Mouse (Mus musculus) MEL (cell line): ENCODE data around the gene Ganab. TPM values are rescaled to one million over a fixed set of nuclear protein-coding genes. Genes with fewer than 3 reads are reported as not detected.

Experiments used
- DNase-seq: peaks from one replicate; pipeline ENCODE4 v3.0.0; 2011; ENCODE audit warnings: low read depth, low spot score
- H3K27ac ChIP-seq: 2 replicates; pipeline ENCODE4 v1.5.1; 2012; ENCODE audit warnings: low read depth, mild to moderate bottlenecking, control low read depth, low read length, moderate library complexity; ENCODE audit not compliant: control insufficient read depth
- H3K27me3 ChIP-seq, 2 experiments: fragments of 150-350 bp in 1 of 2; sonication (generic) in 1 of 2; 2 replicates each; pipeline ENCODE4 v1.6.1; 2012; ENCODE audit warnings: low read length in 2 of 2, mild to moderate bottlenecking in 2 of 2, improper control_type of control experiment in 1 of 2, moderate library complexity in 1 of 2; ENCODE audit not compliant: insufficient read depth in 2 of 2, control insufficient read depth in 1 of 2
- H3K36me3 ChIP-seq, 2 experiments: 2 replicates each; pipeline ENCODE4 v1.6.1; 2012 to 2014; ENCODE audit warnings: low read length in 2 of 2, improper control_type of control experiment in 1 of 2, inconsistent platforms in 1 of 2, mild to moderate bottlenecking in 1 of 2; ENCODE audit not compliant: insufficient read depth in 2 of 2, control insufficient read depth in 1 of 2
- H3K4me1 ChIP-seq, 2 experiments: fragments of 150-350 bp in 1 of 2; sonication (generic) in 1 of 2; 2 replicates each; pipeline ENCODE4 v1.6.1; 2012; ENCODE audit warnings: low read length in 2 of 2, improper control_type of control experiment in 1 of 2, mild to moderate bottlenecking in 1 of 2; ENCODE audit not compliant: insufficient read depth in 2 of 2, control insufficient read depth in 1 of 2
- H3K4me3 ChIP-seq, 2 experiments: fragments of 150-350 bp in 1 of 2; sonication (generic) in 1 of 2; 2 replicates each; pipeline ENCODE4 v1.5.1; 2012; ENCODE audit warnings: low read depth in 2 of 2, low read length in 2 of 2, mild to moderate bottlenecking in 2 of 2, moderate library complexity in 2 of 2, control low read depth in 1 of 2, improper control_type of control experiment in 1 of 2; ENCODE audit not compliant: control insufficient read depth in 1 of 2, insufficient read depth in 1 of 2
- H3K79me2 ChIP-seq: 2 replicates; pipeline ENCODE4 v1.6.1; 2012; ENCODE audit warnings: mild to moderate bottlenecking, low read length, moderate library complexity; ENCODE audit not compliant: control insufficient read depth, poor library complexity, insufficient read depth
- H3K9ac ChIP-seq: 2 replicates; pipeline ENCODE4 v1.6.1; 2012; ENCODE audit warnings: low read depth, mild to moderate bottlenecking, control low read depth, low read length, moderate library complexity; ENCODE audit not compliant: control insufficient read depth, poor library complexity, severe bottlenecking
- H3K9me3 ChIP-seq: fragments of 150-350 bp; sonication (generic); replicated peaks from 2 replicates; pipeline ENCODE4 v1.6.1; 2012; ENCODE audit warnings: mild to moderate bottlenecking, low read length, improper control_type of control experiment, moderate library complexity; ENCODE audit not compliant: insufficient read depth
- BHLHE40 ChIP-seq: IDR thresholded peaks from 2 replicates; pipeline ENCODE4 v1.6.1; 2012; ENCODE audit warnings: low read depth, mild to moderate bottlenecking, inconsistent platforms, low read length, improper control_type of control experiment, borderline replicate concordance
- CHD1 ChIP-seq: IDR thresholded peaks from 2 replicates; pipeline ENCODE4 v1.6.1; 2012; ENCODE audit warnings: low read depth, mild to moderate bottlenecking, inconsistent platforms, low read length, improper control_type of control experiment
- CHD2 ChIP-seq: IDR thresholded peaks from 2 replicates; pipeline ENCODE4 v1.6.1; 2011; ENCODE audit warnings: low read length, improper control_type of control experiment
- E2F4 ChIP-seq: IDR thresholded peaks from 2 replicates; pipeline ENCODE4 v1.6.1; 2011; ENCODE audit warnings: low read depth, low read length, improper control_type of control experiment, borderline replicate concordance
- ETS1 ChIP-seq: IDR thresholded peaks from 2 replicates; pipeline ENCODE4 v1.6.1; 2012; ENCODE audit warnings: low read depth, mild to moderate bottlenecking, inconsistent platforms, low read length, improper control_type of control experiment, moderate library complexity
- GABPA ChIP-seq: IDR thresholded peaks from 2 replicates; pipeline ENCODE4 v1.6.1; 2012; ENCODE audit warnings: low read depth, mild to moderate bottlenecking, inconsistent platforms, low read length, improper control_type of control experiment, moderate library complexity
- HCFC1 ChIP-seq: IDR thresholded peaks from 2 replicates; pipeline ENCODE4 v1.6.1; 2012; ENCODE audit warnings: low read depth, mild to moderate bottlenecking, inconsistent platforms, low read length, improper control_type of control experiment, moderate library complexity
- KAT2A ChIP-seq: conservative IDR thresholded peaks from 2 replicates; pipeline ENCODE4 v1.6.1; 2012; ENCODE audit warnings: low read depth, low read length, improper control_type of control experiment, inconsistent platforms
- MAX ChIP-seq: IDR thresholded peaks from 2 replicates; pipeline ENCODE4 v1.6.1; 2011; ENCODE audit warnings: low read length, improper control_type of control experiment
- MAZ ChIP-seq: IDR thresholded peaks from 2 replicates; pipeline ENCODE4 v1.6.1; 2012; ENCODE audit warnings: low read depth, mild to moderate bottlenecking, inconsistent platforms, low read length, improper control_type of control experiment
- MEF2A ChIP-seq: IDR thresholded peaks from 2 replicates; pipeline ENCODE4 v1.6.1; 2014; ENCODE audit warnings: low read depth, mild to moderate bottlenecking, inconsistent platforms, low read length, improper control_type of control experiment; ENCODE audit not compliant: poor library complexity, insufficient replicate concordance, severe bottlenecking; ENCODE audit errors: extremely low read depth
- MXI1 ChIP-seq: IDR thresholded peaks from 2 replicates; pipeline ENCODE4 v1.6.1; 2011; ENCODE audit warnings: mild to moderate bottlenecking, low read depth, low read length, improper control_type of control experiment
- MYB ChIP-seq: IDR thresholded peaks from 2 replicates; pipeline ENCODE4 v1.6.1; 2011; ENCODE audit warnings: mild to moderate bottlenecking, low read depth, low read length, improper control_type of control experiment
- MYC ChIP-seq: IDR thresholded peaks from 2 replicates; pipeline ENCODE4 v1.6.1; 2011; ENCODE audit warnings: low read depth, mild to moderate bottlenecking, low read length, improper control_type of control experiment, moderate library complexity
- POLR2A ChIP-seq, 2 experiments: IDR thresholded peaks; 2 replicates each; pipeline ENCODE4 v1.6.1; 2011 to 2012; ENCODE audit warnings: low read length in 2 of 2, mild to moderate bottlenecking in 2 of 2, control low read depth in 1 of 2, improper control_type of control experiment in 1 of 2, low read depth in 1 of 2, moderate library complexity in 1 of 2; ENCODE audit not compliant: control insufficient read depth in 1 of 2, insufficient read depth in 1 of 2, poor library complexity in 1 of 2
- POLR2AphosphoS2 ChIP-seq: IDR thresholded peaks from 2 replicates; pipeline ENCODE4 v1.6.1; 2011; ENCODE audit warnings: low read length, improper control_type of control experiment
- POLR2AphosphoS5 ChIP-seq: IDR thresholded peaks from 2 replicates; pipeline ENCODE4 v1.6.1; 2012; ENCODE audit warnings: low read depth, borderline replicate concordance, mild to moderate bottlenecking, inconsistent platforms, low read length, moderate library complexity, mixed read lengths
- RAD21 ChIP-seq: IDR thresholded peaks from 2 replicates; pipeline ENCODE4 v1.6.1; 2011; ENCODE audit warnings: mild to moderate bottlenecking, low read depth, low read length, improper control_type of control experiment
- RCOR1 ChIP-seq: IDR thresholded peaks from 2 replicates; pipeline ENCODE4 v1.6.1; 2012; ENCODE audit warnings: low read depth, mild to moderate bottlenecking, inconsistent platforms, low read length, improper control_type of control experiment
- SIN3A ChIP-seq: IDR thresholded peaks from 2 replicates; pipeline ENCODE4 v1.6.1; 2012; ENCODE audit warnings: low read length, improper control_type of control experiment, inconsistent platforms
- SMC3 ChIP-seq: IDR thresholded peaks from 2 replicates; pipeline ENCODE4 v1.6.1; 2011; ENCODE audit warnings: low read depth, low read length, improper control_type of control experiment
- TAL1 ChIP-seq: IDR thresholded peaks from 2 replicates; pipeline ENCODE4 v1.6.1; 2012; ENCODE audit warnings: mild to moderate bottlenecking, inconsistent platforms, low read length, moderate library complexity, mixed read lengths
- UBTF ChIP-seq: IDR thresholded peaks from 2 replicates; pipeline ENCODE4 v1.6.1; 2012; ENCODE audit warnings: low read depth, mild to moderate bottlenecking, inconsistent platforms, low read length, improper control_type of control experiment, moderate library complexity, borderline replicate concordance; ENCODE audit not compliant: insufficient read depth
- USF1 ChIP-seq: IDR thresholded peaks from 2 replicates; pipeline ENCODE4 v1.6.1; 2014; ENCODE audit warnings: low read depth, mild to moderate bottlenecking, inconsistent platforms, low read length, improper control_type of control experiment, moderate library complexity
- USF2 ChIP-seq, 2 experiments: IDR thresholded peaks; 2 replicates each; pipeline ENCODE4 v1.6.1; 2011 to 2012; ENCODE audit warnings: improper control_type of control experiment in 2 of 2, low read length in 2 of 2, borderline replicate concordance in 1 of 2, inconsistent platforms in 1 of 2, low read depth in 1 of 2, mild to moderate bottlenecking in 1 of 2; ENCODE audit not compliant: insufficient read depth in 1 of 2
- ZC3H11A ChIP-seq: IDR thresholded peaks from 2 replicates; pipeline ENCODE4 v1.6.1; 2012; ENCODE audit warnings: low read depth, mild to moderate bottlenecking, inconsistent platforms, low read length, improper control_type of control experiment
- ZKSCAN1 ChIP-seq: IDR thresholded peaks from 2 replicates; pipeline ENCODE4 v1.6.1; 2012; ENCODE audit warnings: low read depth, mild to moderate bottlenecking, inconsistent platforms, low read length, improper control_type of control experiment, moderate library complexity
- ZMIZ1 ChIP-seq: IDR thresholded peaks from 2 replicates; pipeline ENCODE4 v1.6.1; 2012; ENCODE audit warnings: low read depth, mild to moderate bottlenecking, inconsistent platforms, low read length, improper control_type of control experiment, moderate library complexity
- ZNF384 ChIP-seq: IDR thresholded peaks from 2 replicates; pipeline ENCODE4 v1.6.1; 2012; ENCODE audit warnings: low read depth, mild to moderate bottlenecking, inconsistent platforms, low read length, improper control_type of control experiment
- polyA plus RNA-seq, 2 experiments: library from polyadenylated mRNA; stranded (reverse) in 1 of 2; unstranded in 1 of 2; fragments of >175 nt in 1 of 2; fragments of >200 nt in 1 of 2; gene quantifications; 2 replicates each; pipeline versions ENCODE4 v1.2.1 to v1.2.4; 2012; ENCODE audit warnings: low replicate concordance in 2 of 2, low read depth in 1 of 2; ENCODE audit not compliant: insufficient read length in 2 of 2, insufficient read depth in 1 of 2, missing spikeins in 1 of 2
- total RNA-seq: library from RNA; depleted of rRNA; stranded (reverse); fragments of 300-350 nt; gene quantifications from 2 replicates; pipeline ENCODE4 v1.2.3, GENCODE M21; 2012

The Ganab gene
- total and polyA plus RNA-seq, 3 experiments: 122 to 123 TPM; not detected in 1

- TF ChIP-seq POLR2AphosphoS2: peak; percentile 69; the same call in 1 of the 2 replicates
- peak; percentile 75 for TF ChIP-seq MXI1
- peak; percentile 58; the same call in 1 of the 2 replicates for TF ChIP-seq USF1
- TF ChIP-seq USF2 (IDR thresholded peaks at IDR 0.05; ENCODE audit: borderline replicate concordance in 1 of 2, insufficient read depth in 1 of 2, low read depth in 1 of 2, low read length in 2 of 2): no peak
- no peak for TF ChIP-seq ZKSCAN1
- TF ChIP-seq MYC: peak; percentile 58
- no peak for TF ChIP-seq ETS1
- no peak for TF ChIP-seq UBTF
- TF ChIP-seq MEF2A: no peak
- TF ChIP-seq SIN3A: peak; percentile 85; the same call in 1 of the 2 replicates
- no peak for TF ChIP-seq ZC3H11A
- TF ChIP-seq RCOR1: no peak
- peak; percentile 85 to 99; a peak in 3 of 4 replicates for TF ChIP-seq POLR2A (IDR thresholded peaks at IDR 0.05; ENCODE audit: control insufficient read depth in 1 of 2, insufficient read depth in 1 of 2, low read depth in 1 of 2, low read length in 2 of 2, poor library complexity in 1 of 2)
- TF ChIP-seq CHD2: no peak
- TF ChIP-seq SMC3: no peak
Observed at GRCm38 (mm10) chr19:8888511-8889385, 9.1 kb upstream of the Ganab start, which contains the start of the genes 1810009A15Rik and Gm49416 (continued).

- peak within 1 kb of the TSS; percentile 75 to 76 for H3K4me3 ChIP-seq
- peaks cover 56% of the 10 kb centered on the region for H3K79me2 ChIP-seq
- H3K27ac ChIP-seq: peak within 1 kb of the TSS; percentile 91
- H3K27me3 ChIP-seq: no peaks in the 10 kb centered on the region
- H3K9ac ChIP-seq: peak within 1 kb of the TSS; percentile 89
- DNase-seq: peak; percentile 95
- peaks cover 4 to 20% of the 10 kb centered on the region in 2 experiments; a peak in 3 of 4 replicates for H3K4me1 ChIP-seq
- H3K36me3 ChIP-seq: peaks cover 0 to 38% of the 10 kb centered on the region in 2 experiments; a peak in 2 of 4 replicates
- no peaks in the 10 kb centered on the region for H3K9me3 ChIP-seq
- TF ChIP-seq KAT2A (no peak; the same call in 1 of the 2 replicates), MAX (peak; percentile 80), SIN3A (peak; percentile 90), POLR2A (IDR thresholded peaks at IDR 0.05; ENCODE audit: control insufficient read depth in 1 of 2, insufficient read depth in 1 of 2, low read depth in 1 of 2, low read length in 2 of 2, poor library complexity in 1 of 2) (peak; percentile 91 to 95), POLR2AphosphoS5 (no peak), TAL1 (no peak), ZNF384 (no peak), RCOR1 (peak; percentile 23; the same call in 1 of the 2 replicates), GABPA (no peak), E2F4 (no peak; the same call in 1 of the 2 replicates), ZKSCAN1 (no peak), MYC (peak; percentile 91), MYB (no peak), BHLHE40 (no peak), RAD21 (no peak), CHD1 (no peak), ZMIZ1 (peak; percentile 57), CHD2 (no peak), SMC3 (no peak), MAZ (peak; percentile 73; the same call in 1 of the 2 replicates), HCFC1 (peak; percentile 92)
Observed at GRCm38 (mm10) chr19:8892829-8893766, 4.8 kb upstream of the Ganab start, which contains the start of gene Ints5. Ints5 (plus strand) TSS chr19:8893005.
